Mouse (Mus musculus): ENCODE measurements at regions not wholly inside any gene's neighbourhood (a gene's known extent, or its start where the extent isn't known, plus 50 kb on each side); places are given as distances from the start of the nearest gene placed in this dataset.

DNA sequence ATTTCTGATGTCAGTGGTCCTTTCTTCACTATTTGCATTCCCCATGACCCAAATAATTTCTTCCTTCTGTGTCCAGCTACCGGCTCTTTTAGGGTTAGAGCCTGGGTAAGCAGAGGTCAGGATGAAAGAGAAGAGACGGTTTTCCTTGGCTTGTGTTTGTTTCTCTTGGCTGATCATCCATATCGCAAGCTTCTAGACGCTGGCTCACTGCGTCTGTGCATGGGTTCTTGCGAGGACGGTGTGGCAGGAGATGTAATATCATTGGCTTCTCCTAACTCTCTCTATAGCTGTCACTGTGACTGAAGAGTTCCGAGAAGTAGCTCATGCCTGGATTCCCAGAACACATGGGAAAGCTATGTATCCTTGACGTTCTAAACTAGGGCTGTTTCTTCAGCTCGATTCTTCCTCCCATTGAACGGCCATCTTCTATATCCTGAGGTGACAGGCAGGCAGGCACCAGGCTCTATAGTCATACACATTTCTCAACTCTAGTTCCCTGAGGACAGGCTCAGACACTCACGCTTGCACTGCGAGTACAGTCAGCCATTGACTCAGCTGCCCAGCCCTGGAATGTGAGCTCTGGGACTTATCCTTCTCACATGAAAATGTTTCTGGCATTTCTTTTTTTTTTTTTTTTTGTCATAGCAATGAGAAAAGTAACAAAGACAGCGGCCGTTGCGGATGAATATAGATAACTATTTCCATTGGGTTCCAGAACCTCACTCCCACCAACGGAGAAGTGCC lies 85.0 kb downstream of the Bach1 start:
- H3K4me3 ChIP-seq (ENCODE audit: control insufficient read depth, low read depth, low read length), result no peak overlapping the region
- no peaks in the 10 kb centered on the region; the same call in 1 of the 2 replicates for H3K4me1 ChIP-seq (ENCODE audit: control insufficient read depth, insufficient read depth, low read length)
- no peaks in the 10 kb centered on the region for H3K36me3 ChIP-seq (ENCODE audit: control insufficient read depth, insufficient read depth, low read length)
- TF ChIP-seq CTCF (IDR thresholded peaks at IDR 0.05; ENCODE audit: control insufficient read depth, insufficient read depth, insufficient replicate concordance, low read depth, low read length), result no peak
- no peak for TF ChIP-seq POLR2A (IDR thresholded peaks at IDR 0.05; ENCODE audit: control insufficient read depth, low read depth, low read length)
- H3K27me3 ChIP-seq (ENCODE audit: control insufficient read depth, insufficient read depth, low read length), result no peaks in the 10 kb centered on the region
- no peak overlapping the region for H3K27ac ChIP-seq (ENCODE audit: control insufficient read depth, insufficient read depth, low read depth, low read length)

DNA sequence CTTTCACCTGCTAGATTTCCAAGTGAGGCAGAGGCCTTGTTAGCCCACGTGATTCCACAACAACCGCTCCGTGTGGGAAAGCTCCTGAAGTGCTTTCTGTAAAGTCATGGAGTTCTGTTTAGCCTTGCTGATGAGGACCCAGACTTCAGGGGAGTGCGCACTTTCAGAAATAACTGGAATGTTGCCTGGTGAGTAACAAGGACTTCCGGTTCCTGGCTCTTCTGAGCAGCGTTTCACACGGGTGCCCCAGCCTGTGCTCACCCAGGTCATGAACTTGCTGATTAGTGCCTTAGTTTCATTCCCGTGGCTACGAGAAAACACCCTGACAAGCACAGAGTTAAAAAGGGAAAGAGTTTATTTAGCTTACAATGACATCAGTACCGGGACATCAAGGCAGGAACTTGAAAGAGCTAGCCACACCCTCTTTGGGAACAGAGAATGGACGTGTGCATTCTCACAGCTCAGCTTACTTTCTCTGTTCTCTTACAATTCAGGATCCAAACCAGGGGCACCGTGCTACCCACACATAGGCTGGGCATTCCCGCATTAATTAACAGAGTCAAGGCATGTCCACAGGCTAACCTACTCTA lies 85.8 kb downstream of the Bach1 start:
- TF ChIP-seq POLR2A (IDR thresholded peaks at IDR 0.05; ENCODE audit: control insufficient read depth, low read depth, low read length) (no peak), CTCF (IDR thresholded peaks at IDR 0.05; ENCODE audit: control insufficient read depth, insufficient read depth, insufficient replicate concordance, low read depth, low read length) (no peak)
- no peak overlapping the region for H3K27ac ChIP-seq (ENCODE audit: control insufficient read depth, insufficient read depth, low read depth, low read length)

DNA sequence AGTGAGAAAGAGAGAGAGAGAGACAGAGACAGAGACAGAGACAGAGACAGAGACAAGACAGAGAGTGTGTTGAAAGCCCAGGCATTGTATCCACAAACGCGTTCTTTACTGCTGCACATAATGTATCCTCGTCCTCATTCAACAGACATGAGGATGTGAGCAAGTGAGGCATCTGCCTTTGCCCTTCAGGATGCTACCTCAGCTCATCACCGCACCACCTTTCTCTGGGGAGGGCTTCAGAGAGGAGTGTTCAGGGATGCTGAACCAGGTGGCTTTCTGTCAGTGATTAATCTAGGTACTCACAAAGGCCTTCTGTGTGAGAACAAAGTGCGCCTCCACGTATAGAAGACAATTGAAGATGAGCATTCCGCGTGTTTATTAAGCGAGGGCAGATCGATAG lies 90.8 kb downstream of the Bach1 start:
- no peak for TF ChIP-seq CTCF (IDR thresholded peaks at IDR 0.05; ENCODE audit: control insufficient read depth, insufficient read depth, insufficient replicate concordance, low read depth, low read length)
- no peak for TF ChIP-seq POLR2A (IDR thresholded peaks at IDR 0.05; ENCODE audit: control insufficient read depth, low read depth, low read length)

More for the DNA sequence above, 85.8 kb downstream of the Bach1 start:
- Histone ChIP-seq H3K36me3 (ENCODE audit: control insufficient read depth, insufficient read depth, low read length) (no peaks in the 10 kb centered on the region), H3K4me3 (ENCODE audit: control insufficient read depth, low read depth, low read length) (peak overlapping the region; percentile 16; the same call in 1 of the 2 replicates), H3K4me1 (ENCODE audit: control insufficient read depth, insufficient read depth, low read length) (no peaks in the 10 kb centered on the region; the same call in 1 of the 2 replicates), H3K27me3 (ENCODE audit: control insufficient read depth, insufficient read depth, low read length) (no peaks in the 10 kb centered on the region)

DNA sequence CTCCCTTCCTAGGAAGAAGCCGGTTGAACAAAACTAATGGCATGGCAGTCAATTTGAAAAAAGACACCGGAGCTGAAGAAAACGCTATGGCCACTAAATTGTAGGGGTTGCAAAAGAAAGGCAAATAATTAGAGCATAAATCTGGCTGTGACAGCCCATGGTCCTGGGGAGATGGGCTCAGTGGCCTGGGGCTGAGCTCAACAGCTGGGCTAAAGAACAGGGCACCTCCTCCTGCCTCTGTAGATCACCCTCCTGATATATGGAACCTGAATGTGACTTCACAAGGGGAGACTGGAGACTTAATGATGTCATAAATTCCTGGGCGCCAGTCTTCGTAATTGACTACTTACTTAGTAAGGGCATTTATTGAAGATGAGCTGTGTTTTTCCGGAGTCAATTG lies 91.2 kb downstream of the Bach1 start:
- no peak overlapping the region for H3K27ac ChIP-seq (ENCODE audit: control insufficient read depth, insufficient read depth, low read depth, low read length)
- no peaks in the 10 kb centered on the region for H3K4me1 ChIP-seq (ENCODE audit: control insufficient read depth, insufficient read depth, low read length)
- no peak for TF ChIP-seq CTCF (IDR thresholded peaks at IDR 0.05; ENCODE audit: control insufficient read depth, insufficient read depth, insufficient replicate concordance, low read depth, low read length)
- TF ChIP-seq POLR2A (IDR thresholded peaks at IDR 0.05; ENCODE audit: control insufficient read depth, low read depth, low read length), result no peak
- no peaks in the 10 kb centered on the region for H3K36me3 ChIP-seq (ENCODE audit: control insufficient read depth, insufficient read depth, low read length)
- peak overlapping the region; percentile 21 for H3K4me3 ChIP-seq (ENCODE audit: control insufficient read depth, low read depth, low read length)
- no peaks in the 10 kb centered on the region for H3K27me3 ChIP-seq (ENCODE audit: control insufficient read depth, insufficient read depth, low read length)

More for the DNA sequence above, 90.8 kb downstream of the Bach1 start:
- peak overlapping the region; percentile 21 for H3K4me3 ChIP-seq (ENCODE audit: control insufficient read depth, low read depth, low read length)
- H3K27ac ChIP-seq (ENCODE audit: control insufficient read depth, insufficient read depth, low read depth, low read length), result no peak overlapping the region
- no peaks in the 10 kb centered on the region for H3K4me1 ChIP-seq (ENCODE audit: control insufficient read depth, insufficient read depth, low read length)
- no peaks in the 10 kb centered on the region for H3K36me3 ChIP-seq (ENCODE audit: control insufficient read depth, insufficient read depth, low read length)
- no peaks in the 10 kb centered on the region for H3K27me3 ChIP-seq (ENCODE audit: control insufficient read depth, insufficient read depth, low read length)

DNA sequence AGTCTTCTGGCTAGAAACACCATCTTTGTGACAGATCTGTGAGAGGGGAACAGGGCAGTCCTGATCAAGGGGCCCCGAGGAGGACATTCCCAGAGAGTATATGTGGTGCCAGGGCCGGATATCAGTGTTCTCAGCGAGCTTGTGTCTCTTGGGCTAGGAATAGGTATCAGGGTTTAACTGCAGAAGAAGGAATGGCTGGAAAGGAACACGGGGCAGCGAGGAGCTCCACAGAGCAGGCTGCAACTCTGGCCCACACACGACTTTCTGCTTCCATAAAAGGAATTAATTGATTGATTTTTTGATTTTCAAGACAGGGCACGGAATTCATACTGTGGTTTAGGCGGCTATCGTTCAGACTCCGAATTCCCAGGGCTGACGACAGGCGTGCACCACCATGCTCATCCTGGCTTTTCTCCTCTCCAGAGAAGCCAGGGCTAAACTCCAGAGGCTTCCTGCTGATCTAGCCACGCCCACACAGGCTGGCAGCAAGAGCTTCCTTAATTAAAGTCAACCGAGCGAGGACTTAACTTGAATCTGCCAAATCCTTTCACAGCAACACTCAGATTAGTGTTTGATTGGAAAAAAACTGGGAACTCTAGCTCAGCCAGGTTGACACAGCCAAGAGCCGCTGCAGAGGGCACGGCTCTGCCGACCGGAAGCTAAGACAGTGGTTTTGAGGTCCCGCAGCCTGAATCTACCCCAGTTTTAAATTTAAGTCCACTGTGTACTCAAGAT lies 97.9 kb downstream of the Bach1 start:
- no peak overlapping the region for H3K27ac ChIP-seq (ENCODE audit: control insufficient read depth, insufficient read depth, low read depth, low read length)
- no peaks in the 10 kb centered on the region for H3K36me3 ChIP-seq (ENCODE audit: control insufficient read depth, insufficient read depth, low read length)
- peaks cover 6% of the 10 kb centered on the region for H3K4me1 ChIP-seq (ENCODE audit: control insufficient read depth, insufficient read depth, low read length)
- no peaks in the 10 kb centered on the region for H3K27me3 ChIP-seq (ENCODE audit: control insufficient read depth, insufficient read depth, low read length)
- peak overlapping the region; percentile 15 for H3K4me3 ChIP-seq (ENCODE audit: control insufficient read depth, low read depth, low read length)
- TF ChIP-seq CTCF (IDR thresholded peaks at IDR 0.05; ENCODE audit: control insufficient read depth, insufficient read depth, insufficient replicate concordance, low read depth, low read length) (no peak), POLR2A (IDR thresholded peaks at IDR 0.05; ENCODE audit: control insufficient read depth, low read depth, low read length) (no peak)

DNA sequence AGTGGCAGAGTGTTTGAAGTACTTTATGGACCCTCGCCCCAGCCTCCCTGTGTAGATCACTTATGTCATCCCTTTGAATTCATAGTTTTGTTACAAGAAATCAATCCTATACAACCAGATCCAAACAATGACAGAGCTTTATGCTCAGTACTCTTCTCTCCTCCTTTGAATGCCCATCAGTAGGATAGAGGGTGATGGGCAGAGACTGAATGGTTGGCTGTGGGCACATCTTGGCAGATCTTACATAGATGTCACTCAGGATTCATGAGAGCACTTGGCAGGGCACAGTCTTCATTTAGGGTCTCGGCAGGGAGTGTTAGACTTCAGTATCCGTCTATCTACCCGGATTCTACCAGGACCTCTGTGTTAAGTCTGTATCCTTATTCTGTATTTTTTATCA lies 103.6 kb downstream of the Bach1 start:
- Histone ChIP-seq H3K27ac (ENCODE audit: control insufficient read depth, insufficient read depth, low read depth, low read length) (no peak overlapping the region), H3K4me3 (ENCODE audit: control insufficient read depth, low read depth, low read length) (no peak overlapping the region), H3K27me3 (ENCODE audit: control insufficient read depth, insufficient read depth, low read length) (no peaks in the 10 kb centered on the region), H3K36me3 (ENCODE audit: control insufficient read depth, insufficient read depth, low read length) (no peaks in the 10 kb centered on the region), H3K4me1 (ENCODE audit: control insufficient read depth, insufficient read depth, low read length) (peaks cover 2% of the 10 kb centered on the region; the same call in 1 of the 2 replicates)
- no peak for TF ChIP-seq POLR2A (IDR thresholded peaks at IDR 0.05; ENCODE audit: control insufficient read depth, low read depth, low read length)
- no peak for TF ChIP-seq CTCF (IDR thresholded peaks at IDR 0.05; ENCODE audit: control insufficient read depth, insufficient read depth, insufficient replicate concordance, low read depth, low read length)

DNA sequence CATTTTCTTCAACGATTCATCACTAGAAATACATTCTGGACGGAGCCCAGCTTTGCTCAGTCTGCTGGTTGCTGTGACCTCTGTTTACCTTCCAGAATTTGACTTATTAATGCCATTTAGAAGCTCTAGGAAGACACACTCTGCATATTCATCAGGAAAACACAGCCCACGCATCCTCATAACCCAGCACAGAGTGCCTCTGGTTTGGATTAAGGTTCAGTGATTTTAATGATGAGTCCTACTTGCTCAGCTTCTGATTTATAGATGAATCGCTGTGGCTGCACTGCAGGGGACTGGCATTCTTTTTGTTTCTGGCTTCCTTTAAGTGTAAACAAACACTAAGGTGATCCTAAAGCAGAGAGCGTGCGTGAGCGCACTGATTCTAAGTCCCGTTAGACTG lies 118.8 kb downstream of the Bach1 start:
- Histone ChIP-seq H3K27me3 (ENCODE audit: control insufficient read depth, insufficient read depth, low read length) (no peaks in the 10 kb centered on the region), H3K4me3 (ENCODE audit: control insufficient read depth, low read depth, low read length) (no peak overlapping the region), H3K27ac (ENCODE audit: control insufficient read depth, insufficient read depth, low read depth, low read length) (no peak overlapping the region), H3K36me3 (ENCODE audit: control insufficient read depth, insufficient read depth, low read length) (no peaks in the 10 kb centered on the region), H3K4me1 (ENCODE audit: control insufficient read depth, insufficient read depth, low read length) (no peaks in the 10 kb centered on the region)
- TF ChIP-seq POLR2A (IDR thresholded peaks at IDR 0.05; ENCODE audit: control insufficient read depth, low read depth, low read length), result no peak
- TF ChIP-seq CTCF (IDR thresholded peaks at IDR 0.05; ENCODE audit: control insufficient read depth, insufficient read depth, insufficient replicate concordance, low read depth, low read length), result no peak

Measured in testis, adult 2 months (tissue).